Mouse (Mus musculus): Measurements from ENCODE around the gene Git1.

- TF ChIP-seq CTCF (conservative IDR thresholded peaks at IDR 0.05; ENCODE audit: insufficient read depth, insufficient read length, low read depth, low read length) (no peak), POLR2A (IDR thresholded peaks at IDR 0.05; ENCODE audit: low read depth, low read length) (no peak)
Measured at GRCm38 (mm10) chr11:77476895-77477294, 16.5 kb upstream of the Git1 start.
